Mouse (Mus musculus) myocyte (in vitro differentiated cells): ENCODE measurements around the gene Higd1c.

Experiments used
- CEBPB ChIP-seq: IDR thresholded peaks from 2 replicates; pipeline ENCODE4 v1.6.1; 2011; ENCODE audit warnings: mild to moderate bottlenecking, moderate library complexity; ENCODE audit not compliant: poor library complexity, insufficient read depth, severe bottlenecking
- E2F4 ChIP-seq: IDR thresholded peaks from one replicate; pipeline ENCODE4 v1.6.1; 2011; ENCODE audit warnings: mild to moderate bottlenecking, control low read depth, moderate library complexity; ENCODE audit not compliant: insufficient read depth
- MAX ChIP-seq: IDR thresholded peaks from one replicate; pipeline ENCODE4 v1.6.1; 2011; ENCODE audit warnings: low read depth, mild to moderate bottlenecking, control low read depth
- MYOD1 ChIP-seq, 3 experiments: IDR thresholded peaks; one replicate each; pipeline ENCODE4 v1.6.1; 2011; ENCODE audit warnings: control low read depth in 2 of 3, low read depth in 2 of 3, mild to moderate bottlenecking in 2 of 3, moderate library complexity in 1 of 3; ENCODE audit not compliant: insufficient read length in 2 of 3, control insufficient read depth in 1 of 3
- POLR2A ChIP-seq: IDR thresholded peaks from one replicate; pipeline ENCODE4 v1.6.1; 2011; ENCODE audit warnings: low read depth, mild to moderate bottlenecking, control low read depth, moderate library complexity; ENCODE audit not compliant: insufficient read length
- POLR2AphosphoS2 ChIP-seq: IDR thresholded peaks from one replicate; pipeline ENCODE4 v1.6.1; 2011; ENCODE audit warnings: low read depth, control low read depth; ENCODE audit not compliant: insufficient read length
- REST ChIP-seq: IDR thresholded peaks from one replicate; pipeline ENCODE4 v1.6.1; 2011; ENCODE audit warnings: mild to moderate bottlenecking, control low read depth, moderate library complexity; ENCODE audit not compliant: insufficient read depth, insufficient read length

GRCm38 (mm10) chr15:100423916-100424315 lies 59.6 kb downstream of the Higd1c start:
- no peak for TF ChIP-seq POLR2A
- no peak for TF ChIP-seq POLR2AphosphoS2
- TF ChIP-seq CEBPB = no peak
- peak in 2 of 3 experiments; percentile 18 to 77 for TF ChIP-seq MYOD1 (IDR thresholded peaks at IDR 0.05; ENCODE audit: control insufficient read depth in 1 of 3, insufficient read length in 2 of 3, low read depth in 2 of 3)
- no peak for TF ChIP-seq MAX
- no peak for TF ChIP-seq REST
- TF ChIP-seq E2F4 = no peak
